Mouse (Mus musculus): ENCODE measurements around the gene Ccdc144b. TPM values are rescaled to one million over a fixed set of nuclear protein-coding genes. Genes with fewer than 3 reads are reported as not detected.

Gene Ccdc144b
- polyA plus RNA-seq, 1 experiment from 2014 or later: not detected

GRCm38 (mm10) chr3:36049106-36049505 is 4.2 kb downstream of the Ccdc144b start:
- no peaks in the 10 kb centered on the region for H3K27me3 ChIP-seq (ENCODE audit: control insufficient read depth, insufficient read depth, low read depth, low read length)
- no peak overlapping the region for H3K9ac ChIP-seq (ENCODE audit: low read depth, low read length)
- H3K4me1 ChIP-seq (ENCODE audit: control insufficient read depth, insufficient read depth, low read length): no peaks in the 10 kb centered on the region
- no peaks in the 10 kb centered on the region for H3K36me3 ChIP-seq (ENCODE audit: control insufficient read depth, insufficient read depth, low read length)
- no peak overlapping the region for H3K4me3 ChIP-seq (ENCODE audit: low read depth, low read length)
- ATAC-seq: no peak
- H3K4me2 ChIP-seq (ENCODE audit: low read length): no peak overlapping the region
- H3K9me3 ChIP-seq (replicated peaks; ENCODE audit: control insufficient read depth, low read length, poor library complexity, severe bottlenecking): no peaks in the 10 kb centered on the region
- H3K27ac ChIP-seq (ENCODE audit: low read length): no peak overlapping the region
- WGBS: 68% methylated on average over 1 of the region's 1 CpGs

GRCm38 (mm10) chr3:36045086-36045485 is 8.3 kb downstream of the Ccdc144b start:
- H3K27ac ChIP-seq (ENCODE audit: low read length): no peak overlapping the region
- 81% methylated on average over 4 of the region's 4 CpGs for WGBS

GRCm38 (mm10) chr3:36044520-36044919 is 8.8 kb downstream of the Ccdc144b start:
- H3K36me3 ChIP-seq (ENCODE audit: control insufficient read depth, insufficient read depth, low read length): no peaks in the 10 kb centered on the region
- H3K4me3 ChIP-seq (ENCODE audit: low read depth, low read length): no peak overlapping the region
- H3K4me2 ChIP-seq (ENCODE audit: low read length): no peak overlapping the region
- H3K9ac ChIP-seq (ENCODE audit: low read depth, low read length): no peak overlapping the region
- H3K9me3 ChIP-seq (replicated peaks; ENCODE audit: control insufficient read depth, low read length, poor library complexity, severe bottlenecking): no peaks in the 10 kb centered on the region
- no peaks in the 10 kb centered on the region for H3K4me1 ChIP-seq (ENCODE audit: control insufficient read depth, insufficient read depth, low read length)
- no peak for ATAC-seq
- H3K27me3 ChIP-seq (ENCODE audit: control insufficient read depth, insufficient read depth, low read depth, low read length): no peaks in the 10 kb centered on the region
- H3K27ac ChIP-seq (ENCODE audit: low read length): no peak overlapping the region

More at GRCm38 (mm10) chr3:36045086-36045485, 8.3 kb downstream of the Ccdc144b start:
- no peak overlapping the region for H3K4me3 ChIP-seq (ENCODE audit: low read depth, low read length)
- H3K9ac ChIP-seq (ENCODE audit: low read depth, low read length): no peak overlapping the region
- H3K9me3 ChIP-seq (replicated peaks; ENCODE audit: control insufficient read depth, low read length, poor library complexity, severe bottlenecking): no peaks in the 10 kb centered on the region
- ATAC-seq: no peak
- no peaks in the 10 kb centered on the region for H3K4me1 ChIP-seq (ENCODE audit: control insufficient read depth, insufficient read depth, low read length)
- no peak overlapping the region for H3K4me2 ChIP-seq (ENCODE audit: low read length)
- H3K27me3 ChIP-seq (ENCODE audit: control insufficient read depth, insufficient read depth, low read depth, low read length): no peaks in the 10 kb centered on the region
- H3K36me3 ChIP-seq (ENCODE audit: control insufficient read depth, insufficient read depth, low read length): no peaks in the 10 kb centered on the region

- H3K4me3 ChIP-seq (ENCODE audit: low read depth, low read length): no peak overlapping the region
- no peaks in the 10 kb centered on the region for H3K4me1 ChIP-seq (ENCODE audit: control insufficient read depth, insufficient read depth, low read length)
- no peaks in the 10 kb centered on the region for H3K9me3 ChIP-seq (replicated peaks; ENCODE audit: control insufficient read depth, low read length, poor library complexity, severe bottlenecking)
- no peaks in the 10 kb centered on the region for H3K36me3 ChIP-seq (ENCODE audit: control insufficient read depth, insufficient read depth, low read length)
- no peak for ATAC-seq
- no peak overlapping the region for H3K4me2 ChIP-seq (ENCODE audit: low read length)
- H3K27me3 ChIP-seq (ENCODE audit: control insufficient read depth, insufficient read depth, low read depth, low read length): no peaks in the 10 kb centered on the region
- WGBS: 67% methylated on average over 6 of the region's 6 CpGs
- no peak overlapping the region for H3K27ac ChIP-seq (ENCODE audit: low read length)
- no peak overlapping the region for H3K9ac ChIP-seq (ENCODE audit: low read depth, low read length)
Measured at GRCm38 (mm10) chr3:36031740-36032510, 21.4 kb downstream of the Ccdc144b start.

GRCm38 (mm10) chr3:36029993-36030392 is 23.4 kb downstream of the Ccdc144b start:
- Histone ChIP-seq H3K27me3 (ENCODE audit: control insufficient read depth, insufficient read depth, low read depth, low read length) (no peaks in the 10 kb centered on the region), H3K27ac (ENCODE audit: low read length) (no peak overlapping the region), H3K9me3 (replicated peaks; ENCODE audit: control insufficient read depth, low read length, poor library complexity, severe bottlenecking) (no peaks in the 10 kb centered on the region), H3K4me2 (ENCODE audit: low read length) (no peak overlapping the region), H3K4me3 (ENCODE audit: low read depth, low read length) (no peak overlapping the region), H3K4me1 (ENCODE audit: control insufficient read depth, insufficient read depth, low read length) (no peaks in the 10 kb centered on the region), H3K36me3 (ENCODE audit: control insufficient read depth, insufficient read depth, low read length) (no peaks in the 10 kb centered on the region), H3K9ac (ENCODE audit: low read depth, low read length) (no peak overlapping the region)
- 88% methylated on average over 4 of the region's 4 CpGs for WGBS
- no peak for ATAC-seq

- Histone ChIP-seq H3K4me2 (ENCODE audit: low read length) (no peak overlapping the region), H3K27me3 (ENCODE audit: control insufficient read depth, insufficient read depth, low read depth, low read length) (no peaks in the 10 kb centered on the region), H3K4me1 (ENCODE audit: control insufficient read depth, insufficient read depth, low read length) (no peaks in the 10 kb centered on the region), H3K36me3 (ENCODE audit: control insufficient read depth, insufficient read depth, low read length) (no peaks in the 10 kb centered on the region), H3K9ac (ENCODE audit: low read depth, low read length) (no peak overlapping the region), H3K27ac (ENCODE audit: low read length) (no peak overlapping the region), H3K9me3 (replicated peaks; ENCODE audit: control insufficient read depth, low read length, poor library complexity, severe bottlenecking) (no peaks in the 10 kb centered on the region), H3K4me3 (ENCODE audit: low read depth, low read length) (no peak overlapping the region)
- no peak for ATAC-seq
- 75% methylated on average over 6 of the region's 6 CpGs for WGBS
Measured at GRCm38 (mm10) chr3:36025732-36026131, 27.6 kb downstream of the Ccdc144b start.

GRCm38 (mm10) chr3:36011239-36011638 is 42.1 kb downstream of the Ccdc144b start:
- Histone ChIP-seq H3K36me3 (ENCODE audit: control insufficient read depth, insufficient read depth, low read length) (no peaks in the 10 kb centered on the region), H3K4me2 (ENCODE audit: low read length) (no peak overlapping the region), H3K27me3 (ENCODE audit: control insufficient read depth, insufficient read depth, low read depth, low read length) (no peaks in the 10 kb centered on the region), H3K9me3 (replicated peaks; ENCODE audit: control insufficient read depth, low read length, poor library complexity, severe bottlenecking) (no peaks in the 10 kb centered on the region), H3K4me3 (ENCODE audit: low read depth, low read length) (no peak overlapping the region), H3K9ac (ENCODE audit: low read depth, low read length) (no peak overlapping the region), H3K27ac (ENCODE audit: low read length) (no peak overlapping the region), H3K4me1 (ENCODE audit: control insufficient read depth, insufficient read depth, low read length) (no peaks in the 10 kb centered on the region)
- WGBS: 74% methylated on average over 3 of the region's 3 CpGs
- ATAC-seq: no peak

GRCm38 (mm10) chr3:36008411-36009154 is 44.8 kb downstream of the Ccdc144b start:
- H3K4me1 ChIP-seq (ENCODE audit: control insufficient read depth, insufficient read depth, low read length): no peaks in the 10 kb centered on the region
- no peaks in the 10 kb centered on the region for H3K36me3 ChIP-seq (ENCODE audit: control insufficient read depth, insufficient read depth, low read length)
- ATAC-seq: no peak
- H3K27me3 ChIP-seq (ENCODE audit: control insufficient read depth, insufficient read depth, low read depth, low read length): no peaks in the 10 kb centered on the region
- H3K4me3 ChIP-seq (ENCODE audit: low read depth, low read length): no peak overlapping the region
- no peaks in the 10 kb centered on the region for H3K9me3 ChIP-seq (replicated peaks; ENCODE audit: control insufficient read depth, low read length, poor library complexity, severe bottlenecking)
- no peak overlapping the region for H3K4me2 ChIP-seq (ENCODE audit: low read length)
- WGBS: 73% methylated on average over 4 of the region's 4 CpGs
- no peak overlapping the region for H3K27ac ChIP-seq (ENCODE audit: low read length)
- H3K9ac ChIP-seq (ENCODE audit: low read depth, low read length): no peak overlapping the region
